Mouse (Mus musculus) megakaryocyte, embryonic 14.5 days (primary cell): ENCODE data around the gene Rsf1.

Source experiments
- FLI1 ChIP-seq: IDR thresholded peaks from 2 replicates; pipeline ENCODE4 v1.6.1; 2012; ENCODE audit warnings: low read length, inconsistent platforms, mixed read lengths
- GATA1 ChIP-seq: IDR thresholded peaks from 3 replicates; pipeline ENCODE4 v1.6.1; 2012; ENCODE audit warnings: mixed read lengths, low read length, inconsistent platforms, borderline replicate concordance

DNA sequence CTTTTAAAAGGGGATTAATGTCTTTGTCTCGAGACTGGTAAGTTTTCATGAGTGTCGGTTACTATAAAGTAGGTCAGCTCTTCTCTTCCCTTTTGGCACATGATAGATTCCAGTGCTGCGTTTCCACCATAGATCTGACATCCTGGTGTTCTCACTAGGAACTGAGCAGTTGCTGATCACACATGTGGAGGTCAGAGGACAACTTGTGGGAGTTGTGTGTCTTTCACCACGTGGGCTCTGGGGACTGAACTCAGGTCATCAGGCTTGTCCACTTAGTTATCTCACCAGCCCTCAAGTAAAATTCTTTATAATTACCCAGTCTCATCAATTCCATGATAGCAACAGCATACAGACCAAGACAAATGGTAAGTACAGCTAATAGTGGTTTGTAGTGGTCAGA is 10.3 kb upstream of the Rsf1 start:
- TF ChIP-seq GATA1 (no peak), FLI1 (no peak)
